Mouse (Mus musculus): ENCODE results near the gene Map3k13. TPM values are rescaled to one million over a fixed set of nuclear protein-coding genes. Genes with fewer than 3 reads are reported as not detected.

The Map3k13 gene
- polyA plus RNA-seq, 1 experiment from 2014 or later: 0.92 TPM

GRCm38 (mm10) chr16:21825612-21826031, 31.5 kb downstream of the Map3k13 start:
- Histone ChIP-seq H3K4me3 (ENCODE audit: control insufficient read depth in 1 of 2, insufficient read depth in 1 of 2, low read depth in 1 of 2, low read length in 2 of 2) (no peak overlapping the region), H3K36me3 (ENCODE audit: control insufficient read depth, insufficient read depth, low read length) (no peaks in the 10 kb centered on the region), H3K27ac (replicated peaks in 1 of 2; ENCODE audit: control insufficient read depth in 1 of 2, insufficient read depth in 1 of 2, low read depth in 2 of 2, low read length in 2 of 2) (no peak overlapping the region), H3K9ac (ENCODE audit: low read length) (no peak overlapping the region), H3K4me2 (ENCODE audit: low read length) (no peak overlapping the region), H3K9me3 (ENCODE audit: control insufficient read depth, low read length) (no peaks in the 10 kb centered on the region), H3K4me1 (ENCODE audit: control insufficient read depth in 2 of 2, insufficient read depth in 2 of 2, low read length in 2 of 2) (no peaks in the 10 kb centered on the region), H3K27me3 (ENCODE audit: control insufficient read depth, insufficient read depth, low read length) (no peaks in the 10 kb centered on the region)
- no peak for ATAC-seq (ENCODE audit: insufficient number of reproducible peaks, insufficient read depth, low FRiP score, low read depth)
- WGBS: 69% methylated on average over 9 of the region's 9 CpGs

- H3K9ac ChIP-seq (ENCODE audit: low read length): no peak overlapping the region
- H3K9me3 ChIP-seq (ENCODE audit: control insufficient read depth, low read length): no peaks in the 10 kb centered on the region
- 65% methylated on average over 4 of the region's 4 CpGs for WGBS
- H3K27me3 ChIP-seq (ENCODE audit: control insufficient read depth, insufficient read depth, low read length): no peaks in the 10 kb centered on the region
- no peak for ATAC-seq (ENCODE audit: insufficient number of reproducible peaks, insufficient read depth, low FRiP score, low read depth)
- H3K36me3 ChIP-seq (ENCODE audit: control insufficient read depth, insufficient read depth, low read length): no peaks in the 10 kb centered on the region
- H3K4me2 ChIP-seq (ENCODE audit: low read length): no peak overlapping the region
- no peak overlapping the region for H3K4me3 ChIP-seq (ENCODE audit: control insufficient read depth in 1 of 2, insufficient read depth in 1 of 2, low read depth in 1 of 2, low read length in 2 of 2)
- no peaks in the 10 kb centered on the region for H3K4me1 ChIP-seq (ENCODE audit: control insufficient read depth in 2 of 2, insufficient read depth in 2 of 2, low read length in 2 of 2)
- no peak overlapping the region for H3K27ac ChIP-seq (replicated peaks in 1 of 2; ENCODE audit: control insufficient read depth in 1 of 2, insufficient read depth in 1 of 2, low read depth in 2 of 2, low read length in 2 of 2)
These were observed 33.0 kb downstream of the Map3k13 start for GRCm38 (mm10) chr16:21827153-21827552.

- H3K4me3 ChIP-seq (ENCODE audit: control insufficient read depth in 1 of 2, insufficient read depth in 1 of 2, low read depth in 1 of 2, low read length in 2 of 2): no peak overlapping the region
These were observed 33.4 kb downstream of the Map3k13 start for GRCm38 (mm10) chr16:21827581-21827980.

GRCm38 (mm10) chr16:21829711-21830110, 35.6 kb downstream of the Map3k13 start:
- Histone ChIP-seq H3K27ac (replicated peaks in 1 of 2; ENCODE audit: control insufficient read depth in 1 of 2, insufficient read depth in 1 of 2, low read depth in 2 of 2, low read length in 2 of 2) (no peak overlapping the region), H3K9ac (ENCODE audit: low read length) (no peak overlapping the region), H3K9me3 (ENCODE audit: control insufficient read depth, low read length) (no peaks in the 10 kb centered on the region), H3K4me2 (ENCODE audit: low read length) (no peak overlapping the region), H3K4me1 (ENCODE audit: control insufficient read depth in 2 of 2, insufficient read depth in 2 of 2, low read length in 2 of 2) (no peaks in the 10 kb centered on the region), H3K27me3 (ENCODE audit: control insufficient read depth, insufficient read depth, low read length) (no peaks in the 10 kb centered on the region), H3K4me3 (ENCODE audit: control insufficient read depth in 1 of 2, insufficient read depth in 1 of 2, low read depth in 1 of 2, low read length in 2 of 2) (no peak overlapping the region), H3K36me3 (ENCODE audit: control insufficient read depth, insufficient read depth, low read length) (no peaks in the 10 kb centered on the region)
- WGBS: 36% methylated on average over 5 of the region's 5 CpGs
- ATAC-seq (ENCODE audit: insufficient number of reproducible peaks, insufficient read depth, low FRiP score, low read depth): no peak

More at GRCm38 (mm10) chr16:21827581-21827980, 33.4 kb downstream of the Map3k13 start:
- WGBS: 57% methylated on average over 4 of the region's 4 CpGs
- Histone ChIP-seq H3K36me3 (ENCODE audit: control insufficient read depth, insufficient read depth, low read length) (no peaks in the 10 kb centered on the region), H3K9me3 (ENCODE audit: control insufficient read depth, low read length) (no peaks in the 10 kb centered on the region), H3K4me1 (ENCODE audit: control insufficient read depth in 2 of 2, insufficient read depth in 2 of 2, low read length in 2 of 2) (no peaks in the 10 kb centered on the region), H3K27me3 (ENCODE audit: control insufficient read depth, insufficient read depth, low read length) (no peaks in the 10 kb centered on the region), H3K4me2 (ENCODE audit: low read length) (no peak overlapping the region), H3K27ac (replicated peaks in 1 of 2; ENCODE audit: control insufficient read depth in 1 of 2, insufficient read depth in 1 of 2, low read depth in 2 of 2, low read length in 2 of 2) (no peak overlapping the region), H3K9ac (ENCODE audit: low read length) (no peak overlapping the region)
- no peak for ATAC-seq (ENCODE audit: insufficient number of reproducible peaks, insufficient read depth, low FRiP score, low read depth)

- 61% methylated on average over 6 of the region's 6 CpGs for WGBS
- no peak for ATAC-seq (ENCODE audit: insufficient number of reproducible peaks, insufficient read depth, low FRiP score, low read depth)
- H3K27me3 ChIP-seq (ENCODE audit: control insufficient read depth, insufficient read depth, low read length): no peaks in the 10 kb centered on the region
- no peaks in the 10 kb centered on the region for H3K9me3 ChIP-seq (ENCODE audit: control insufficient read depth, low read length)
- no peak overlapping the region for H3K4me2 ChIP-seq (ENCODE audit: low read length)
- H3K4me1 ChIP-seq (ENCODE audit: control insufficient read depth in 2 of 2, insufficient read depth in 2 of 2, low read length in 2 of 2): no peaks in the 10 kb centered on the region
- no peak overlapping the region for H3K4me3 ChIP-seq (ENCODE audit: control insufficient read depth in 1 of 2, insufficient read depth in 1 of 2, low read depth in 1 of 2, low read length in 2 of 2)
- H3K36me3 ChIP-seq (ENCODE audit: control insufficient read depth, insufficient read depth, low read length): no peaks in the 10 kb centered on the region
- H3K27ac ChIP-seq (replicated peaks in 1 of 2; ENCODE audit: control insufficient read depth in 1 of 2, insufficient read depth in 1 of 2, low read depth in 2 of 2, low read length in 2 of 2): no peak overlapping the region
- no peak overlapping the region for H3K9ac ChIP-seq (ENCODE audit: low read length)
These were observed 36.6 kb downstream of the Map3k13 start for GRCm38 (mm10) chr16:21830784-21831183.

GRCm38 (mm10) chr16:21831764-21832163, 37.6 kb downstream of the Map3k13 start:
- H3K4me1 ChIP-seq (ENCODE audit: control insufficient read depth in 2 of 2, insufficient read depth in 2 of 2, low read length in 2 of 2): no peaks in the 10 kb centered on the region

GRCm38 (mm10) chr16:21833469-21833868, 39.3 kb downstream of the Map3k13 start:
- H3K4me2 ChIP-seq (ENCODE audit: low read length): no peak overlapping the region
- WGBS: 65% methylated on average over 1 of the region's 1 CpGs
- no peak overlapping the region for H3K27ac ChIP-seq (replicated peaks in 1 of 2; ENCODE audit: control insufficient read depth in 1 of 2, insufficient read depth in 1 of 2, low read depth in 2 of 2, low read length in 2 of 2)
- no peak overlapping the region for H3K9ac ChIP-seq (ENCODE audit: low read length)
- no peaks in the 10 kb centered on the region for H3K36me3 ChIP-seq (ENCODE audit: control insufficient read depth, insufficient read depth, low read length)
- no peaks in the 10 kb centered on the region for H3K9me3 ChIP-seq (ENCODE audit: control insufficient read depth, low read length)
- no peaks in the 10 kb centered on the region for H3K27me3 ChIP-seq (ENCODE audit: control insufficient read depth, insufficient read depth, low read length)
- no peak overlapping the region for H3K4me3 ChIP-seq (ENCODE audit: control insufficient read depth in 1 of 2, insufficient read depth in 1 of 2, low read depth in 1 of 2, low read length in 2 of 2)
- ATAC-seq (ENCODE audit: insufficient number of reproducible peaks, insufficient read depth, low FRiP score, low read depth): no peak
- H3K4me1 ChIP-seq (ENCODE audit: control insufficient read depth in 2 of 2, insufficient read depth in 2 of 2, low read length in 2 of 2): no peaks in the 10 kb centered on the region

More at GRCm38 (mm10) chr16:21831764-21832163, 37.6 kb downstream of the Map3k13 start:
- Histone ChIP-seq H3K4me2 (ENCODE audit: low read length) (no peak overlapping the region), H3K9me3 (ENCODE audit: control insufficient read depth, low read length) (no peaks in the 10 kb centered on the region), H3K27me3 (ENCODE audit: control insufficient read depth, insufficient read depth, low read length) (no peaks in the 10 kb centered on the region), H3K36me3 (ENCODE audit: control insufficient read depth, insufficient read depth, low read length) (no peaks in the 10 kb centered on the region), H3K27ac (replicated peaks in 1 of 2; ENCODE audit: control insufficient read depth in 1 of 2, insufficient read depth in 1 of 2, low read depth in 2 of 2, low read length in 2 of 2) (no peak overlapping the region), H3K4me3 (ENCODE audit: control insufficient read depth in 1 of 2, insufficient read depth in 1 of 2, low read depth in 1 of 2, low read length in 2 of 2) (no peak overlapping the region), H3K9ac (ENCODE audit: low read length) (no peak overlapping the region)
- WGBS: 83% methylated on average over 5 of the region's 5 CpGs
- no peak for ATAC-seq (ENCODE audit: insufficient number of reproducible peaks, insufficient read depth, low FRiP score, low read depth)

GRCm38 (mm10) chr16:21833970-21834369, 39.8 kb downstream of the Map3k13 start:
- 79% methylated on average over 10 of the region's 10 CpGs for WGBS
- Histone ChIP-seq H3K27ac (replicated peaks in 1 of 2; ENCODE audit: control insufficient read depth in 1 of 2, insufficient read depth in 1 of 2, low read depth in 2 of 2, low read length in 2 of 2) (no peak overlapping the region), H3K4me3 (ENCODE audit: control insufficient read depth in 1 of 2, insufficient read depth in 1 of 2, low read depth in 1 of 2, low read length in 2 of 2) (no peak overlapping the region)

More at GRCm38 (mm10) chr16:21833970-21834369, 39.8 kb downstream of the Map3k13 start:
- ATAC-seq (ENCODE audit: insufficient number of reproducible peaks, insufficient read depth, low FRiP score, low read depth): no peak
- Histone ChIP-seq H3K4me2 (ENCODE audit: low read length) (no peak overlapping the region), H3K9me3 (ENCODE audit: control insufficient read depth, low read length) (no peaks in the 10 kb centered on the region), H3K36me3 (ENCODE audit: control insufficient read depth, insufficient read depth, low read length) (no peaks in the 10 kb centered on the region), H3K9ac (ENCODE audit: low read length) (no peak overlapping the region), H3K4me1 (ENCODE audit: control insufficient read depth in 2 of 2, insufficient read depth in 2 of 2, low read length in 2 of 2) (no peaks in the 10 kb centered on the region), H3K27me3 (ENCODE audit: control insufficient read depth, insufficient read depth, low read length) (no peaks in the 10 kb centered on the region)
